Mouse (Mus musculus) T-helper 2 cell (primary cell): Measurements from ENCODE around the gene Prdx5.
"Not testable (repeated sequence)": the region's sequence is repeated elsewhere in the genome, so short reads cannot be mapped to it uniquely, and the experiment has no call there.

ENCODE experiments used
- in situ Hi-C: fragments of 300-600 bp; cut with MboI, MseI; formaldehyde crosslinking; loops from one replicate; pipeline ENCODE4 v1.15.1; 2025; ENCODE audit warnings: high pct_unique_total_duplicates

Gene Prdx5

GRCm38 (mm10) chr19:6919431-6919830 lies 9.5 kb upstream of the Prdx5 start:
- in situ Hi-C loops = no loop called here

DNA sequence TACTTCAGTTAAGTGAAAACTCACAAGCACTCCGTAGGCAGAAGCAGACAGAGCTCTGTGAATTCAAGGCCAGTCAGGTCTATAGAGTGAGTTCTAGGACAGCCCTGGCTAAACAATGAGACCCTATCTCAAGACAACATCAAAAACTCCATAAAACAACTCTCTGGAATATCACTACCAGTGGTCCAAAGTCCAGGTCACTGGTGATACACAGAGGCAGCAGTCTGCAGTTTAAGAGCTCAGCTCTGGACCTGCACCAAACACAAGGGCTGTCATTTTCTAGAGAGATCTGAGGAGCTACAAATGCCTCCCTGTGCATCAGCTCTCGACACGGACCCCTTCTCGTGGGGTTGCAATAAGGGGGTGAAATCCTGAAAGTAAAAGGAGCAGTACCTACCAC lies 8.4 kb upstream of the Prdx5 start:
- in situ Hi-C loops = no loop called here

DNA sequence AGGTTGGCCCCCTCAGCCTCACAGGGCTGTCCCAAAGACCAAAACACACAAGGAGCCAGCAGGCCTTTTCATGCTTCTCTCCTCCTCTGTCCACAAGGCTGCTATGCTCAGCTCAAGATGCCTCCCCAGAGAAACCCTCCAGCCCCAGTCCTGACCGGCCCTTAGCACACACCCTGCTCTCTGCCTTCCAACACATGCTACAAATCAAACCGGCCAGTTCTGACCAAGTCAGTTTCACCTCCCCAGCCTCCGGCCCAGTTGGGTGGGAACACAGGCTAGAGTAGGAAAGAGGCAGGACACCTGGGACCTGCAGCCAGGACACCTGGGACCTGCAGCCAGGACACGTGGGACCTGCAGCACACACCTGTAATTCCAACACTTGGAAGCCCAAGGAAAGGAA lies 6.6 kb upstream of the Prdx5 start:
- in situ Hi-C loops = no loop called here

DNA sequence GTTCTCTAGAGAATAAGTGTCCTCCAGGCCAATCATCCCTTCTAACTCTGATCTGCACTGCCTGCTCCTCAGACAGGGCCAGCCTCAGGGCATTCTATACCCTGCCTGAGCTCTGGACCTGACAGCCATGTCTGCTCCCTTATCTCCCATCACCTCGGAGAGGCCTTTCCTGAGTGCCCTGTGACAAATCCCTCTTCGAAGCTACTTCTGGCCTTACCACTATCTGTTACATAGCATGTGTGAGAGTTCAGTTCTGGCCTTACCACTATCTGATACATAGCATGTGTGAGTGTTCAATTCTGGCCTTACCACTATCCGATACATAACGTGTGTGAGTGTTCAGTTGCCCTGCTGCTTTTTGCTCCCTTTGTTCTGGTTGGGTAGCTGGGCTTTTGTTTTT lies 5.4 kb upstream of the Prdx5 start:
- in situ Hi-C loops = no loop called here

DNA sequence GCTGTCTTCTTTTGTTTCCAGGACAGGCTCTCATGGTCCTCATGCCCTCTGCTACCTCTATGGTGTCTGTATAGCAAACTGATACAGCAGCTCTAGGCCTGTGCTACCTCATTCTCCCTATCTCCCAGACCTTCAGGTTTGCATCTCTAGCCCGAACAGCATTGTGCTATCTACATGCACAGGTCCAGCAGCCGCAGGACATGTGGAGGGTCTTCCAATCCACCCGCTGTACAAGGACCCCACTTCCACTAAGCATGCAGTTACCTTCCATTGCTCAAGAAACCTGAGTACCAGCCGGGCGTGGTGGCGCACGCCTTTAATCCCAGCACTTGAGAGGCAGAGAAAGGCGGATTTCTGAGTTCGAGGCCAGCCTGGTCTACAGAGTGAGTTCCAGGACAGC lies 4.6 kb upstream of the Prdx5 start:
- in situ Hi-C loops = loop anchor here (5.0 kb wide), 2 partner anchors 57 to 63 kb away; partner anchors contain the start of genes Ccdc88b and Plcb3

DNA sequence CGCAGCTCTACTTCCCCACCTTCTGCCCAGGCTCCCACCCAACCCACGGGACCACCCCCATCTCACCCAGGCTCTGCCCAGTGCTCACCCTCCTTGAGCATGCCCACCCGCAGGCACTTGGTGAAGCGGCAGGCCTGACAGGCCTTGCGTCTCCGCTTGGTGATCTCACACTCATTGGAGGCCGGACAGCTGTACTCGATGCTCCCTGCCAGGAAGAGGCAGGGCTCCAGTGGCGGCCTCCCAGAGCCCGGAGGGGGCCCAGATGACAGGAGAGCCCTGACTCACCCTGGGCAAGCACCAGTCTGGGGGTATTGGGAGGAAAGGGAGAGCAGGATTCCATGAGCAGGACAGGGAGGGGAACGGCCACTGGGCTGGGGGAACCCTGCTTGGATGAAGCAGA lies 4.1 kb upstream of the Prdx5 start:
- in situ Hi-C loops = loop anchor here (5.0 kb wide), 2 partner anchors 57 to 63 kb away; partner anchors contain the start of genes Ccdc88b and Plcb3

- in situ Hi-C loops = loop anchor here (5.0 kb wide), 2 partner anchors 56 to 64 kb away; partner anchors contain the start of genes Ccdc88b and Plcb3
Observed at GRCm38 (mm10) chr19:6913036-6913435, 3.1 kb upstream of the Prdx5 start.

DNA sequence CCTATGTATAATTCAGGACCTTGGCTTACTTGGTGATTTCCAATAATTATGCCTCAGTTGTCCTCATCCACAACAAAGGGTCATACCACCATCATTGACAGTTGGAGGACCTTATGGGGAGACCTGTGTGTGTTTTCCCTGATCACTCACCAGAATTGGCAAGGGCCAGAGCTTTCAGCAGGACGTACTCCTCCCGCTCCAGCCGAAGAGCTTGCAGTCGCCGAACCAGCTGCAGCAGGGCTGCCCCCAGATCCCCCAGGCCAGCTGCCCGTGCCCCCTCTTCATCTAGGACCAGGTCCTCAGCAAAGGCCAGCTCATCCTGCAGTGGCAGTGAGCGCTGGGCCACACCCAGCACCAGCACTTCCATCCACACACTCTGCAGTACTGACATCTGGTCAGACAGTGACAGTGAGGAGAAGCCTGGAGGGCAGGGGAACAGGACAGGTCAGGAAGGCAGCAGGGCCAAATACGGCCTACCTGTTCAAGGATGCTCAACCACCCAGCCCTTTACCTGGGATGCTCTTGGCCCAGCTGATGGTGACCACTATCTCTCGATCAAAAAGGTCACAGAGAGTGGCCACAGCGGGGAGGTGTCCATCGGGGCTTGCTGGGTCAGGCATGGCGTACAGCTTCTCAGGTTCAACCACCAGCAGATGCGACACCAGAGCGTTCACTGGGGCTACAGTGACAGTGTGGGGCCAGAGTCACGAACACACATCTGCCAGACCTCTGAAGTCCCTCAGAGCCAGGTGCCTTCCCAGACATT lies 2.5 kb upstream of the Prdx5 start:
- in situ Hi-C loops = loop anchor here (5.0 kb wide), 2 partner anchors 55 to 65 kb away; partner anchors contain the start of genes Ccdc88b and Plcb3

GRCm38 (mm10) chr19:6911101-6912074 lies 1.5 kb upstream of the Prdx5 start:
- in situ Hi-C loops = loop anchor here (5.0 kb wide), 2 partner anchors 54 to 66 kb away; partner anchors contain the start of genes Ccdc88b and Plcb3

- in situ Hi-C loops = loop anchor here (5.0 kb wide), 2 partner anchors 53 to 67 kb away; partner anchors contain the start of genes Ccdc88b and Plcb3
Observed at GRCm38 (mm10) chr19:6910306-6910705, 400 bp upstream of the Prdx5 start.

DNA sequence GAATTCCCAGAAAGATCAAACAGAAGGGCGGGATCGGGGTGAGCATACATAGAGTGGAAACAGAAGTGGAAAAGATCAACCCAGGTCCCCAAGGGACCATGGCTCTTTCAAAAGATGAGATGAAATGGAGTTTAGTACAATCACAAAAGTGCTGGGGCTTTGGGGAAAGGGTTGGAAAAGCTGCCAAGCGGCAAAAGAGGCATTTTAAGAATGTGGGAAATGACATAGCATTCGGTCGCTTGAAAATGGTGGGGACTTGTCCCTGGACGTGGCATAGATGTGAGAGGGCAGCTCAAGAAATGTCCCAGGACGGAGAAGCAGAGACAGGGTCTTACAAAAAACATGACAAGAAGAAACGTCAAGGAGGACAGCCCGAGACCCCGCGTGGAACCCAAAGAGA lies 885 bp downstream of the Prdx5 start:
- in situ Hi-C loops = no loop called here

DNA sequence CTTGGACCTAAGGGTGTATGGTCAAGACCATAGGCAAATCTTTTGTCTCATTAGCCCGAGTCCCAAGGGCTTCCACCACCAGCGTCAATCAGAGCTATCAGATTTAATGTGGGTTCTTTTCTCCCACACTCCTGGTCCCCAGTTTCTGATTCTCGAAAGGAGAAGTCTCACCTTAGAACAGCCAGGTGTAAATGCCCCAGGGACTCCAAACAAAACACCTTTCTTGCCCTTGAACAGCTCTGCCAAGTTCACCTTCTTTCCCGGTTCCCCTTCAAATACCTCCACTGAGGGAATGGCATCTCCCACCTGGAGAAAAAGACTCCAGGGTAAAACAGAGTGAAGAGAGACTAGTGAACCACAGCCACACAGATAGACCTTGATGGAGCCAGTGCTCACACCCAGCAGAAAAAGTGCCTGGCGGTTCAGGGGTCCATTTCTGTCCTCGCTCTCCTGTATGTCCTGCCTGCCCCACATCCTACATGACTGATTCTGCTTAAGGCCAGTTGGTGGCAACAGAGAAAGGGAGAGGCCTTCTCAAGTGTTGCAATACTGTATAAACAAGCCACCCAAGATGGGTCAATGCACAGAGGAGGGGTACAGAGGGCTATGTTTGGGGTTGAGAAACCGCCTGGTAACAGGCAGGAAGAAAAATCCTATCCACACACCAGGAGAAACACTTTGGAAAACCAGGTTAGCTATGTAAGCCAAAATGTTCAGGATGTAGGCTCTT lies 1.9 kb downstream of the Prdx5 start:
- in situ Hi-C loops = no loop called here

DNA sequence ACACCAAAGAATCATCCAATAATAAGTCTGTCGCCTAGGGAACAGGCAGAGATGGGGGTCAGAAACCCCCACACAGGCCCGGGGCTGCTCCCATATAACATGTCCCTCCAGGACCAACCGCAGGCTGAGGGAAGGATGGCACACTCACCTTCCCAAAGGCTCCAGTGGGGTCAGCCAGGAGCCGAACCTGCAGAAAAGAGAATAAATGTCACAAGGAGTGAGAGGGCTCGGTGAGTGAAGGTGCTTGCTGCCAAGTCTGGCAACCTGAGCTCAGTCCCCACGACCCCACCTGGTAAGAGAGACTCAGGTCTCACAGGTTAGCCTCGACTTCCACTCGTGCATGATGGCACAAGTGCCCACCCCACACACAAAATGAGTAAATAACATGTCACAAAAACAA lies 2.8 kb downstream of the Prdx5 start:
- in situ Hi-C loops = no loop called here

DNA sequence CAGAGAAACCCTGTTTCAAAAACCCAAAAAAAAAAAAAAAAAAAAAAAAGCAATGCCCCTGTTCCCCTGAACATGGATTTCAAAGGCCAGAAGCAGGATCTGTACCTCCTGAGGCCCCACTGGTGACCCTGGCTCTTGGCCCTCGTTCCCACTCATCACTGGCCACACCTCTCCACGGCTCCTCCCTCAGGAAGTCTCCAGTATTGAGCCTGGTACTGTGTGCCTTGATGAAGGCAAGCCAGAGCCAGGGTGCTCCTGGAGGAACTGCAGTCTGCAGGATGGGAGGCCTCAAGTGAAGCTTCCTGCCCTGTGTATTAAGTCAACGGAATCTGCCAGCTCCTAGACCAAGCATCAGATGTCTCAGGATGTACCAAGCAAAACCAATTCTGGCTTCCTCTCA lies 3.7 kb downstream of the Prdx5 start:
- in situ Hi-C loops = no loop called here

DNA sequence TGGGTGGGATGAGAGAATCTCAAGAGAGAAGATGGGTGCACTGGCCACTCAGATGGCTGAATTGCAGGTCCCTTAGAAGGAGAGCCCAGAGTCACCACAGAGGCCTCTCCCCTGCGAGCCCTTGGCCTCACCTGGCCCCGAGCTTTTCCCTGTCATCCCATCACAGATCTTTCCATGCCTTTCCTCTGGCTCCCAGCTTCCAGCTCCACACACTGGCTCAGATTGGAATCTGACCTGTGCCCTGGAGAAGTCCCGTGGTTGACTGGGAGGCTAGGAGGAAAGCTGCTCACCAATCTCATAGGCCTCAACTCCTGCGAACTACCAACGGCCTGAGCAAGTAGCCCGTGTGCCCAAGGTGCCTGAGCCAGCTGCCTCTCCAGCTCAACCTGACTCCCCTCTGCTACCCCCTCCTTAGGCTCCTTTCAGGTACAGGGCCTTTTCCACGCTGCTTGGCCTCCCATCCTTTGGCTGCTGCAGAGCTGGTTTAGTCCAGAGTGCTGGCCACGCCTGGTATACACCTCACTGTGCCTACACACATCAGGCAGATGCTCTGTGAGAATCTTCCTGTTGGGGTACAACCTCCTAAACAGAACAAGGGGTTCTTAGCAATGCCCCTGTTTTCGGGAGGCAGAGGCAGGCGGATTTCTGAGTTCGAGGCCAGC lies 4.3 kb downstream of the Prdx5 start:
- in situ Hi-C loops = no loop called here

DNA sequence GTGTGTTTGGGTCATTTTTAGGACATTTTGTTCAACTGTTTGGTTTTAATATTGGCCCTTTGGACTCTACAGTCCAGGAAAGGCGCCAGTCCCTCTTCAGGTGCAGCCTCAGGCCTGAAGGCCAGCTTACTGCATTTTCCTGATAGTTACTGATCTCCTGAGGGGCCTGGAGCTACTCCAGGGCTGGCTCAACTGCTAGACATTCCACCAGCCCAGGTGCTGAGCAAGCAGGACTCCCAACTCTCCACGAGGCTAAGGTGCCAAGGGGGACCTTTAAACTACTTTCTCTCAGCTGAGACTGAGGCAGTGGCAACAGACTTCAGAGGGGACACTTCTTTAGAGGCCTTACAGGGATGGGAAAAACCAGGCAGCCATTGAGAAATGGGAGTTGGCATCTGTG lies 5.1 kb downstream of the Prdx5 start:
- in situ Hi-C loops = no loop called here

- in situ Hi-C loops = no loop called here
Observed at GRCm38 (mm10) chr19:6903031-6903430, 6.9 kb downstream of the Prdx5 start.

DNA sequence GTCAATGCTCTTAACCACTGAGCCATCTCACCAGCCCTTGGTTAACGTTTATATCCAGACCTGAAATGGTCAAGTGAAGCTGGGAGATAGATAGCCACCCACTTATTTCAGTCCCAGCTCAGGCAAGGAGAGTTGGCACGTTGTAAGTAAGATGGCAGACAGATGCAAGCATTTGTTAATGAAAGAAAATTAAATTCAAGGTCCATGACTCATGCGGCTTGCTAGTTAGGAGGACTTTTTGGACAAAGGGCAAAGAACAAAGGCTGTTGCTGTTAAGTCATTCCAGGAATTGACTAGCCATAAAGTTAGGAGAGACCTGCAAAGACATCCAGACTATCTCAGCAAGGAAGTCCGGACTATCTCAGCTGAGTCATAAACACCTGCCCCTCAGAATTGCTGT lies 10.3 kb downstream of the Prdx5 start:
- in situ Hi-C loops = no loop called here

- in situ Hi-C loops = not testable (repeated sequence)
Observed at GRCm38 (mm10) chr19:6895608-6896305, 14.1 kb downstream of the Prdx5 start.

GRCm38 (mm10) chr19:6893731-6894451 lies 16.0 kb downstream of the Prdx5 start:
- in situ Hi-C loops = no loop called here
